Mouse (Mus musculus) neural tube, embryonic 15.5 days (tissue): Measurements from ENCODE around the gene Scarf1. TPM values are rescaled to one million over a fixed set of nuclear protein-coding genes. Genes with fewer than 3 reads are reported as not detected.

ENCODE experiments used
- ATAC-seq: fragments of 200-750 bp; cut with Nextera tagmentation; 2 replicates; pipeline ENCODE4 v1.8.0; 2017; ENCODE audit warnings: mild to moderate bottlenecking, moderate TSS enrichment, moderate library complexity; ENCODE audit not compliant: low FRiP score
- H3K27ac ChIP-seq: fragments of 300-500 bp; sonication (generic); replicated peaks from 2 replicates; pipeline ENCODE4 v1.5.1; 2015; ENCODE audit warnings: mild to moderate bottlenecking, inconsistent platforms
- H3K27me3 ChIP-seq: fragments of 300-500 bp; sonication (generic); replicated peaks from 2 replicates; pipeline ENCODE4 v1.6.1; 2015; ENCODE audit warnings: inconsistent platforms
- H3K36me3 ChIP-seq: fragments of 300-500 bp; sonication (generic); 2 replicates; pipeline ENCODE4 v1.6.1; 2015; ENCODE audit warnings: inconsistent platforms
- H3K4me1 ChIP-seq: fragments of 300-500 bp; sonication (generic); 2 replicates; pipeline ENCODE4 v1.6.1; 2015; ENCODE audit warnings: inconsistent platforms
- H3K4me2 ChIP-seq: fragments of 300-500 bp; sonication (generic); 2 replicates; pipeline ENCODE4 v1.6.1; 2015; ENCODE audit warnings: inconsistent platforms, mild to moderate bottlenecking, moderate library complexity
- H3K4me3 ChIP-seq: fragments of 300-500 bp; sonication (generic); replicated peaks from 2 replicates; pipeline ENCODE4 v1.5.1; 2015; ENCODE audit warnings: mild to moderate bottlenecking, inconsistent platforms
- H3K9ac ChIP-seq: fragments of 300-500 bp; sonication (generic); replicated peaks from 2 replicates; pipeline ENCODE4 v1.6.1; 2015; ENCODE audit warnings: mild to moderate bottlenecking, inconsistent platforms
- H3K9me3 ChIP-seq: fragments of 300-500 bp; sonication (generic); replicated peaks from 2 replicates; pipeline ENCODE4 v1.6.1; 2016; ENCODE audit warnings: inconsistent platforms
- WGBS: fragments of 180-500 bp; shearing (Covaris S2); methylation state at CpG from one replicate; pipeline ENCODE4 v1.1.7; 2015; ENCODE audit warnings: mixed read lengths; 5-methylcytosine and 5-hydroxymethylcytosine counted together
- polyA plus RNA-seq: library from polyadenylated mRNA; unstranded; fragments of >200 nt; fragmentation: Nextera tagmentation; extraction: Ambion mirVana; gene quantifications from 2 replicates; pipeline ENCODE4 v1.2.1, GENCODE M21; 2015

The Scarf1 gene
- polyA plus RNA-seq, 1 experiment from 2014 or later = 3.9 TPM

DNA sequence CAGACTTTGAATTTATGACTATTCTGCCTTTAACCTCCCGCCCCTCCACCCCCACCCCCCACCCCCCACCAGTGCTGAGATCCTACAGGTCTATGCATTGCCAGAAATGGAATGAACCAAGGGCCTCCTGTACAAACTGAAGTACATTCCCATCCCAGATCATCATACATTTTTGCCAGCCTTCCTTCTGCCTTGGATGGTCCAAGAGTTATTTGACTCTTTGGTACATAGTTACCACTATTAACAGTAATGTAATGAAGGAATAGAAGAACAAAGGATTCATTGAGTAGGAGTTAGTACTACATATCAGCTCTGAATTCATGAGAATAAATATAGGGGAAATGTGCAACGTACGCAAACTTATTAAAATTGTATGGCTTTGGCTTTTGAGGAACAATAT, 27.1 kb upstream of the Scarf1 start:
- 0 out of 2 replicates have a peak overlapping the region, but pooled peaks have one; percentile 33 for H3K27ac ChIP-seq
- H3K4me2 ChIP-seq = peak overlapping the region; percentile 96
- H3K4me3 ChIP-seq = peak overlapping the region; percentile 76
- H3K27me3 ChIP-seq = no peaks in the 10 kb centered on the region; the same call in 1 of the 2 replicates
- ATAC-seq = no peak; the same call in none of the 2 replicates
- peaks cover 17% of the 10 kb centered on the region for H3K4me1 ChIP-seq
- H3K36me3 ChIP-seq = peaks cover 23% of the 10 kb centered on the region
- H3K9ac ChIP-seq = no peak overlapping the region
- WGBS = 21% methylated on average over 3 of the region's 3 CpGs
- H3K9me3 ChIP-seq = no peaks in the 10 kb centered on the region

GRCm38 (mm10) chr11:75486601-75487285, 26.6 kb upstream of the Scarf1 start, which contains the start of gene Prpf8:
Gene Prpf8, plus strand, starts transcription at chr11:75486816.
- H3K4me3 ChIP-seq = peak within 1 kb of the TSS; percentile 76
- H3K4me2 ChIP-seq = peak within 1 kb of the TSS; percentile 96
- WGBS = under 1% methylated on average over 52 of the region's 52 CpGs

DNA sequence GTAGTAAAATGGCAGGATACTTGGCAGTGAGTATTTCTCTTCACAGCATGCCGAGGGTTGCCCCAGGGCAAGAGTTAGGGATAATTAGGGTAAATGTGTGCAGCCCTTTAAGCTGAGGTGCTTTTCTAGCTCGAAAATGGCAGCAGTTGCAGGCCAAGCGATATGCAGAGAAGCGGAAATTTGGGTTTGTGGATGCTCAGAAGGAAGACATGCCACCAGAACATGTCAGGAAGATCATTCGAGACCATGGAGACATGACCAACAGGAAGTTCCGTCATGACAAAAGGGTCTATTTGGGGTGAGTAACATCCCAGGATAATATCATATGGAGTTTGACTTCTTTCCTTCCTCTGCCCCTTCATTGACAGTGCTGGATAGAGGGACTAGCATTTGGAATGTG, 25.8 kb upstream of the Scarf1 start:
- peak overlapping the region; percentile 94 for H3K9ac ChIP-seq
- no peak for ATAC-seq
- H3K4me3 ChIP-seq = peak overlapping the region; percentile 76
- peaks cover 36% of the 10 kb centered on the region for H3K36me3 ChIP-seq
- peaks cover 17% of the 10 kb centered on the region for H3K4me1 ChIP-seq
- WGBS = 43% methylated on average over 6 of the region's 6 CpGs
- H3K9me3 ChIP-seq = no peaks in the 10 kb centered on the region
- peak overlapping the region; percentile 96 for H3K4me2 ChIP-seq
- H3K27ac ChIP-seq = no peak overlapping the region
- no peaks in the 10 kb centered on the region; the same call in 1 of the 2 replicates for H3K27me3 ChIP-seq

More at GRCm38 (mm10) chr11:75486601-75487285, 26.6 kb upstream of the Scarf1 start, which contains the start of gene Prpf8:
- H3K27me3 ChIP-seq = no peaks in the 10 kb centered on the region; the same call in 1 of the 2 replicates
- peaks cover 28% of the 10 kb centered on the region for H3K36me3 ChIP-seq
- peaks cover 17% of the 10 kb centered on the region for H3K4me1 ChIP-seq
- peak within 1 kb of the TSS; percentile 94 for H3K9ac ChIP-seq
- H3K27ac ChIP-seq = peak within 1 kb of the TSS; percentile 81
- H3K9me3 ChIP-seq = no peaks in the 10 kb centered on the region
- ATAC-seq = peak; percentile 100

GRCm38 (mm10) chr11:75494296-75495049, 18.9 kb upstream of the Scarf1 start:
- Histone ChIP-seq H3K4me3 (no peak overlapping the region), H3K27me3 (no peaks in the 10 kb centered on the region), H3K9ac (no peak overlapping the region), H3K4me2 (no peak overlapping the region), H3K4me1 (no peaks in the 10 kb centered on the region), H3K36me3 (peaks cover 100% of the 10 kb centered on the region), H3K27ac (no peak overlapping the region), H3K9me3 (no peaks in the 10 kb centered on the region)
- 95% methylated on average over 10 of the region's 10 CpGs for WGBS
- ATAC-seq = no peak

DNA sequence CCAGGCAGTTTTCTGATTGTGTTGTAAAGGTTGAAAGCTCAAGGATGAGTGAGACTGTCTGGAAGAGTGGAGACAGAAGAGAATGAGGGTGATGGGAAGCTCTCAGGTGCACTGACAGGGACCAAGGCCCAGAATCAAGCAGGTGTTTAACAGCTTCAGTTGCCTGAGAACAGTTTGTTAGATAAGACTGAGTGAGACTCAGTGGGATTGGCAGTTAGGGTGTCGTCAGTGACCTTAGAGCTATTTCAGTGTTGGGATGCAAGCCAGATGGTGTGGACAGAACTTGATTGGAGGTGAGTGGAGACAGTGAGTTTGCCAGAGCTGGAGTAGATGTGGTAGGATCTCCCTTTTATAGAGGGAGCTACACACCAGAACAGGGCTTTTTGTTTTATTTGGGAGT, 15.2 kb upstream of the Scarf1 start:
- 97% methylated on average over 1 of the region's 1 CpGs for WGBS
- no peaks in the 10 kb centered on the region for H3K9me3 ChIP-seq
- H3K4me1 ChIP-seq = no peaks in the 10 kb centered on the region
- no peak for ATAC-seq
- H3K27me3 ChIP-seq = no peaks in the 10 kb centered on the region
- H3K4me3 ChIP-seq = no peak overlapping the region
- peaks cover 100% of the 10 kb centered on the region for H3K36me3 ChIP-seq
- no peak overlapping the region for H3K9ac ChIP-seq
- no peak overlapping the region for H3K4me2 ChIP-seq
- H3K27ac ChIP-seq = no peak overlapping the region

DNA sequence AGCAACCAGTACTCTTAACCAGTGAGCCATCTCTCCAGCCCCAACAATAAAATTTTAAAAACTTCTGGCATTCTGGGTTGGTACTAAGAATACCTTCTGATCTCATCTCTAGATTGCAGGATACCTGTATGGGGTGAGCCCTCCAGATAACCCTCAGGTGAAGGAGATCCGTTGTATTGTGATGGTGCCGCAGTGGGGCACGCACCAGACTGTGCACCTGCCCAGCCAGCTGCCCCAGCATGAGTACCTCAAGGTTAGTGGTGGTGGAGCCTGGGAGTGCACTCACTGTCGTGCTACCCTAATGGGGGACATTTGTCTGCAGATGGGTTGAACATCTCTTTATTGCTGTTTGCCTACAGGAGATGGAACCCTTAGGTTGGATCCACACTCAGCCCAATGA, 5.2 kb upstream of the Scarf1 start:
- Histone ChIP-seq H3K36me3 (peaks cover 58% of the 10 kb centered on the region), H3K4me3 (no peak overlapping the region), H3K4me1 (peaks cover 12% of the 10 kb centered on the region), H3K9ac (no peak overlapping the region), H3K27ac (no peak overlapping the region), H3K27me3 (no peaks in the 10 kb centered on the region), H3K9me3 (no peaks in the 10 kb centered on the region), H3K4me2 (no peak overlapping the region)
- no peak for ATAC-seq
- WGBS = 95% methylated on average over 4 of the region's 4 CpGs

DNA sequence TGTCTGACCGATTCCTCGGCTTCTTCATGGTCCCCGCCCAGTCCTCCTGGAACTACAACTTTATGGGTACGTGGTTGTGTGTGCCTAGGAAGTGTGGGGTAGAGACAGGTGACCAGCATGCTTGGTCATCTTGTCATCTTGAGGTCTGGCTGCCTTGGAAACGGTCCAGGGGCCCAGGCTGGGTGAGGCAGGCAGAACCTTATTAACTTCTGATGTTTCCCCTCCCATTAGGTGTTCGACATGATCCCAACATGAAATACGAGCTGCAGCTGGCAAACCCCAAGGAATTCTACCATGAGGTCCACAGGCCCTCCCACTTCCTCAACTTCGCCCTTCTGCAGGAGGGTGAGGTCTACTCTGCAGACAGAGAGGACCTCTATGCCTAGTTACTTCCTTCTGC, 4.4 kb upstream of the Scarf1 start:
- Histone ChIP-seq H3K36me3 (peaks cover 51% of the 10 kb centered on the region), H3K27ac (no peak overlapping the region), H3K4me2 (no peak overlapping the region), H3K4me1 (peaks cover 12% of the 10 kb centered on the region), H3K4me3 (no peak overlapping the region), H3K27me3 (no peaks in the 10 kb centered on the region), H3K9ac (no peak overlapping the region), H3K9me3 (no peaks in the 10 kb centered on the region)
- WGBS = 72% methylated on average over 8 of the region's 8 CpGs
- no peak for ATAC-seq

GRCm38 (mm10) chr11:75509741-75510626, 3.4 kb upstream of the Scarf1 start, which contains the start of gene Rilp:
Gene Rilp, plus strand, starts transcription at chr11:75510094.
- H3K9ac ChIP-seq = peak within 1 kb of the TSS; percentile 60
- H3K36me3 ChIP-seq = peaks cover 40% of the 10 kb centered on the region
- peak; percentile 84 for ATAC-seq
- H3K4me2 ChIP-seq = peak within 1 kb of the TSS; percentile 97
- peak within 1 kb of the TSS; percentile 86 for H3K27ac ChIP-seq
- H3K4me3 ChIP-seq = peak within 1 kb of the TSS; percentile 56
- 3% methylated on average over 43 of the region's 43 CpGs for WGBS
- H3K9me3 ChIP-seq = no peaks in the 10 kb centered on the region
- no peaks in the 10 kb centered on the region for H3K27me3 ChIP-seq
- H3K4me1 ChIP-seq = peaks cover 12% of the 10 kb centered on the region

GRCm38 (mm10) chr11:75510627-75510993, 2.7 kb upstream of the Scarf1 start:
- ATAC-seq = peak; percentile 91
- peaks cover 12% of the 10 kb centered on the region for H3K4me1 ChIP-seq
- no peaks in the 10 kb centered on the region for H3K9me3 ChIP-seq
- H3K27ac ChIP-seq = peak overlapping the region; percentile 86
- peak overlapping the region; percentile 97 for H3K4me2 ChIP-seq
- peak overlapping the region; percentile 60 for H3K9ac ChIP-seq
- WGBS = 3% methylated on average over 24 of the region's 24 CpGs
- H3K36me3 ChIP-seq = peaks cover 35% of the 10 kb centered on the region
- H3K27me3 ChIP-seq = no peaks in the 10 kb centered on the region
- peak overlapping the region; percentile 56 for H3K4me3 ChIP-seq

- Histone ChIP-seq H3K9me3 (no peaks in the 10 kb centered on the region), H3K27ac (no peak overlapping the region), H3K9ac (no peak overlapping the region), H3K4me3 (no peak overlapping the region), H3K27me3 (no peaks in the 10 kb centered on the region), H3K36me3 (peaks cover 29% of the 10 kb centered on the region), H3K4me2 (peak overlapping the region; percentile 97; the same call in 1 of the 2 replicates), H3K4me1 (peaks cover 12% of the 10 kb centered on the region)
- ATAC-seq = no peak
- WGBS = 86% methylated on average over 6 of the region's 6 CpGs
Measured at GRCm38 (mm10) chr11:75511213-75511612, 2.1 kb upstream of the Scarf1 start.
